Mouse (Mus musculus): ENCODE data around the gene Cd6. TPM values are rescaled to one million over a fixed set of nuclear protein-coding genes. Genes with fewer than 3 reads are reported as not detected.

Gene Cd6
- under 1 TPM; 0.20 to 0.23 TPM for total RNA-seq (2021)
- long read RNA-seq, experiment 1 = 0 reads
- long read RNA-seq, experiment 2, partial matches to known transcripts = 0 of 1 reads
- long read RNA-seq, experiment 2, other reads (novel, unspliced or antisense) = 0 of 1 reads

DNA sequence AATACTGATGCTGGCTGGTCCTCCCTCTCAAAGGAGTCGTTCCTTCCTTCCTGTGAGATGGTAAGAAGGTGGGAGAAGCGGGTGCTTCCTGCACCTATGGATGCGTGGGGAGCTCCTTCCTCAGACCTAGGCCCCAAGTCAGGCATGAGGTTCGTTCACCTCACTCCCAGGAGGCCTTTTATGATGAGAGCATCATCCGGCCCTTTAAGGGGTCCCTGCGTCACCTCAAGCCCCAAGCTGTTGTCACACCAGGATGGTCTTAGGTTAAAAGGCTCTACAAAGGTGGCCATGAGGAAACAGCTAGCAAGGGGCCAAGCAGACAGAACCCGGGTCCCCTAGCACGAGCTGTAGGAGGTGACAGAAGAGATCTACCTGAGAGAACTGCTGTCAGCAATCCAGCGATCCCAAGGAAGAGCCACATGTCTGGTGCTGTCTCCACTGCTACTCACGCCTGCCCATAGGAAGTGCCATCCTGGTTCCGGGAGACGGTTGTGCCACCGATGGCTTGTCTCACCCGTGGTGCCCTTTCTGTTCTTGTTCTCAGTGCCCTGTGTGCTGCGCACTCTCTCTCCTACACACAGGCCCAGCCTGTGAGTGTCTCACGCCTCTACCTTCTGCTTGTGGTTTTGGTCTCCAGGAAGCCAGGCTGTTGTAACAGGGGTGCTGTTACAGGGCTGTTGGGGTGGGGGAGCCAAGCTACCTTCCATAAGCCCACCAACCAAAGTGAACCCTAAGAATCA is at the start of gene Cd6:
Gene Cd6, minus strand, starts transcription at position 623 of the 740 bp plus-strand sequence.
- no peak for DNase-seq (ENCODE audit: low spot score in 2 of 2)

GRCm38 (mm10) chr19:10878201-10878837 is 48.5 kb upstream of the Cd6 start:
- DNase-seq (ENCODE audit: low spot score in 2 of 2) = no peak

DNA sequence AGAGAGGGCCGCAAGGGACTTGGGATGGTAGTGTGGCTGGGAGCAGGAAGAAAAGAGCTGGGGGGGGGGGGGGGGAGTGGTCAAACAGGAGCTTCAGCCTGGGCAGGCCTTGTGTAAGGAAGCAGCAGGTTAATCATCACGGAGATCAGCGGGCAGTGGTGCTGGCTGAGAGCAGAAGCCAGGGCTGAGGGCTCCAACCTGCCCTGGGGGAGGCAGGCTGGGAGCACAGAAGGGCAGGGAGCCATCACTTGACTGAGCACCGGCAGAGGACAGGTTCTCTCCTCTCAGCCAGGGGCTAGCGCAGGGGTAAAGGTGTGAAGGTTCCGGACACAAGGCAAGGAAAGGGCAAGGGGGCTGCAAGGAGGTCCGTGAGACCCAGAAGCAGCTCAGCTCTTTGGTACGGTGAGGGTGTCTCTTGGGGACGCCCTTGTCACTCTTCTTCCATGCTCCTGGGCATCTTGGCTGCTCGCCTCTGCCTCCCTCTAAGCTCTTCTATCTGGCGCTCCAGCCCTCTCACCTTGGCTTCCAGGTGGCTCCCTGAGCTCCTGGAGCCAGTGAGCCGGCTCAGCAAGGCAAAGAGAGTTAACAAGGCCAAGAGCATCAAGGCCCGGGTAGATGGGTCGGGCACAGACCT is 41.6 kb upstream of the Cd6 start:
- no peak for DNase-seq (ENCODE audit: low spot score in 2 of 2)

DNA sequence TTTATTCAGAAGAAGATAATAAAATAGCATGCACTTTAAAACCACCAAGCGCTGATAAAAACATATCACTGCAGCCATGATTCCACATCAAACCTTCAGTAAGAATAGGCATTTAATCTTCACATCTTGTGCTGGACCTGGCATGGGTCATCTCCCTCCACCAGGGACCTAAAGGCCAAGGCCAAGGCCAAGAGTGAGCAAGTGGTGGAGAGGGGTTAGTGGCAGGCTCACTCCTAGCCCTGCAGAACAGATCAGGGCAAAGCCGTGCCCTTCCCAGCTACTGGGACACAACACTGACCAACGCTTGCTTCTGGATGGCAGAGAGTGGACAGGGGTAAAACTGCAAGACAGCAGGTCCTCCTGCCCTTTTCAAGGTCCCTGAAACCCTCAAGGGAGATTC is 40.8 kb upstream of the Cd6 start:
- no peak for DNase-seq (ENCODE audit: low spot score in 2 of 2)

DNA sequence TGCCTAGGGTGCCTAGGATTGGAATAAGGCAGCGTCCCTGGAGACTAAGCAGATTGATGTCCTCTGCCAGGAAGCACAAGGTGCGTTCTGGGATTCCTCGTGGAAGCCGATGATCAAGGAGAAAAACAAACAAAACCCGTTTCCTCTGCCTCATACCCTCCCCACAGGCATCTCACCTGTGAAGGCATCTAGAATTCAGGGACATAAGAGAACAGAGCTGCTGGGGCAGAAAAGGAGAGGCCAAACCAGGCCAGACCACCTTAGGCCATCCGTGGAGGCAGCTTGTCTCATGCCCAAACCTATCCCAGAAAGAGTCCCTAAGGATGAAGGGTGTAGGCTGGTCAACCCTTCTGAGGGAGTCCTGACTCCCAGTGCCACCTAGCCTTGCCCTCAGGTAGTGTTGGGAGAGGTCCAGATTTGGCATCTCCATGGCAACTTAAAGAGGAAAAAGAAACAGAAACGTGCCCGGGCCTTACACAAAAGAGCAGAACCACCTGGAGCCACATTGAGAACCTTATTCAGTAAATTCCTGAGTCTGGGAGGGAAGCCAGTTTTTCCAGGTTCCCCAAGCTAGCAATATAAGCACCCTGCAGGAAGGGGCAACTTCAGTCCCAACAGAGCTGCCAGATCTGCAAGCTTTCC is 40.1 kb upstream of the Cd6 start, which contains the start of gene Tmem132a:
Gene Tmem132a, minus strand, starts transcription at position 55 of the 642 bp plus-strand sequence.
- DNase-seq (ENCODE audit: low spot score in 2 of 2) = no peak

GRCm38 (mm10) chr19:10869241-10869885 is 39.5 kb upstream of the Cd6 start:
- peak; percentile 48 to 55 for DNase-seq (ENCODE audit: low spot score in 2 of 2)

- no peak for DNase-seq (ENCODE audit: low spot score in 2 of 2)
These were observed 38.8 kb upstream of the Cd6 start for GRCm38 (mm10) chr19:10868623-10869141.

DNA sequence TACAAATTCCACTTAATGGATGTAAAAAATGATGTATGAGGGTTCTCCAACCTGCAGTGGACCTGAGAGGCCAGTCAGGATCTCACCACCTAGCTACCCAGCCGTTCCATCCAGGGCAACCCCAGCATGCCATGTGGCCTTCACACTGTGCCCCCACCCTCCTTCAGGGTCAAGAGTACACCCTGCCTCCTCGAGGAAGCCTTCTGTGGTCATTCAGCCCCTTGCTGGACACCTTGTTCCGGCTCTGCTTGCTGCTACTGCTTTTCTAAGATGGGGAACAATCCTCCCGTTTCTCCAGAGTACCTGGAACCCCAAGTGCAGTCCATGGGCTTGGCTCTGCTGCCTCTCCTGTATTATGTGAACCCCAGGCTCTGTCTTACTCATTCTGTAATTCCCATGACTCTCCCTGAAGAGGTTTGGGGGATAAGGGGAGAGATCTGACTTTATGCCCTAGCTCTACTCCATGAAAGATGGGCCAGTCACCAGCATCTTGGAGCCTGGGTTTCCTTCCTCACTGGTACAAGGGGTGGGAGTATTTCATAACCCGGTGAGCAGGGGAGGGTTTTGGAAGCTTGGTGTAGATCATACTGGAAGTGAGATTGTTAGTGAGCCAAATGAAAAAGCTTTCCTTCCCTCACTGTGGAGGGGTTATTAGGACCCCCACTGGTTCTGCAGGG is 38.2 kb upstream of the Cd6 start:
- DNase-seq (ENCODE audit: low spot score in 2 of 2) = no peak

DNA sequence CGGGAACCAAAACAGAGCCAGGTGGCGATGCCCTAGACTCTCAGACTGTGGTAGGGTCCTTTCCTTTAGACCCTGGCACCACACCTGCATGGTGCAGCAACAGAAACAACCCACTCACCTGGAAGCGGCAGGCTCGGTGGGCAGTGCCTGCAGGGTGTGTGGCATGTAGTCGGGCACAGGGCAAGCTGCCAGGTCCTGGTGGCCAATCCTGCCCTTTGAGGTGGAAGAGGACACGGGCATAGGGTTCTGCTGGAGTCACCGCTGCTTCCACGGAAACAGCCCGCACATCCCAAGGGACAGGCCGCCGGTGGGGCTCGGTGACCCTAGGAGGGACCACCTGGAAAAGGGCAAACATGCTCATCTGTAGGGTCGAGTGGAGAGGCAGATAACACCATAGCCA is 36.5 kb upstream of the Cd6 start:
- no peak for DNase-seq (ENCODE audit: low spot score in 2 of 2)

DNA sequence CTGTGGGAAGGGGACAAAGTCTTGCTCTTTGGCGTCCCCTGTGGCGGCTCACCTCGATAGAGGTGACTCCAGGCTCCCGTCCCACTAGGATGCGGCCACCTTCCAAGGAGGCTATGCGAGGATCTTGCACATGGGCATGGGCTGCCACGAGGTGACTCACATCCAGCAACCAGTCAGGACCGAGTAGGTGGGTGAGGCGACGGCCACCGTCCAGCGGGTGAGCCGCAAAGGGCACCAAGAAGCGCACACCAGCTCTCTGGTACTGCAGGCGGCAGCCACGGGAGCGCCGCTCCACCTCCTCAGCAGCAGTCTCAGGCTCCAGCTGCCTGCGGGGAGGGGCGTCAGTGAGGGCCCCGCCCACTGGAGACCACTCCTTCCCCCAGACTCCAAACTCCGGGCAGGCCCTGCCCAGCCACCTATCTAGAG is 30.2 kb upstream of the Cd6 start:
- no peak for DNase-seq (ENCODE audit: low spot score in 2 of 2)

DNA sequence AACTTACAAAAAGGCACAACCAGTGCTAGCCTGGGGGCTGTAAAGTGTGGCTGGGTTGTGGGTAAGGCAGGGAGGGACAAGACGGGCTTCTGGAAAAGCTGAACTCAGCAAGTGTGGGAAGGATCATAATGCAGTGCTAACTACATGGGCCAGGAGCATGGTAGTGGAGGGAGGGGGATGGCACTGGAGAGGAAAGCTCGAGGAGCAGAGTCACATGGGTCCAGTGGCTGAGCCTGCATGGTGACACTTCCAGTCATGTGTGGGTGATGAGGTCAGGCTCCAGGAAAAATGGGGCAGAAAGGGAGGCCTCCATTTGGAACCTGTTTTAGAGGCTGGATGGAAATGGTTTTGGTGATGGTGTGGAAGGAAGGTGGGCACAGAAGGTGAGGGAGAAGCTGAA is 26.7 kb upstream of the Cd6 start:
- DNase-seq (ENCODE audit: low spot score in 2 of 2) = no peak

DNA sequence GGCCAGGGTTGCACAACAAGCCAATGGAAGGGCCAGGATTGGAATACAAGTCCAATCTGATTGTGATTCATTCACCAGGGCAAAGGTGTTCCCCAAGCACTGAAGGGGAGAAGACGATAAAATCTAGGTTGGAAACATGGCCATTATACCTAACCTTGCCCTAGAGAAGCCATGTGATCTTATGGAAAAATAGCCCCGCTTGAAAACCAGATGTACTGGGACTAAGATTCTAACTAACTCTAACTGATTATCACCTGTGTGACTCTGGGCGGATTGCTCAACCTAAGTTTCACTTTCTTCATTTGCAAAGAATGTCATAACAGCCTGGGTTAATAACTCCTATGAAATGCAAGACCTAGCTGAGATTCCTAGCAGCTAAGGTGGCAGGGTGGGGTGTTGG is 25.6 kb upstream of the Cd6 start:
- DNase-seq (ENCODE audit: low spot score in 2 of 2) = no peak

GRCm38 (mm10) chr19:10847311-10848087 is 17.6 kb upstream of the Cd6 start:
- DNase-seq (ENCODE audit: low spot score in 2 of 2) = peak in 1 of 2 experiments; percentile 37

- DNase-seq (ENCODE audit: low spot score in 2 of 2) = no peak
These were observed 16.3 kb upstream of the Cd6 start for GRCm38 (mm10) chr19:10846150-10846549.

- DNase-seq (ENCODE audit: low spot score in 2 of 2) = no peak
These were observed 15.6 kb upstream of the Cd6 start for GRCm38 (mm10) chr19:10845454-10845853.

DNA sequence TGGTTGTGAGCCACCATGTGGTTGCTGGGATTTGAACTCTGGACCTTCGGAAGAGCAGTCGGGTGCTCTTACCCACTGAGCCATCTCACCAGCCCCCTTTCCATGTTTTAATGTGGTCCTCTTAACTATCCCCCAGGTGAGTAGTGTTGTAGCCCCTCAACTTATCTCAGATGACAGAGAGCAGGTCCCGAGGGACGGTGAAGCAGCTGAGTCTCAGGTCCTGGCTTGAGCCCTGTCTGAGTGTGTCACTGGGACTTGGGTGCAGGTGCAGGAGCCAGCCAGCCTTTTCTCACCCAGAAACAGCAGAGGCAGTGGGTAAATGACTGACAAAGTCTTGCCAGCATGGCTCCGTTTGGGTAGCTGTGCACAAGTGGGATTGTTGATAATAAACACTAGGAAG is 14.3 kb upstream of the Cd6 start:
- DNase-seq (ENCODE audit: low spot score in 2 of 2) = no peak

GRCm38 (mm10) chr19:10842914-10843313 is 13.1 kb upstream of the Cd6 start:
- DNase-seq (ENCODE audit: low spot score in 2 of 2) = no peak

DNA sequence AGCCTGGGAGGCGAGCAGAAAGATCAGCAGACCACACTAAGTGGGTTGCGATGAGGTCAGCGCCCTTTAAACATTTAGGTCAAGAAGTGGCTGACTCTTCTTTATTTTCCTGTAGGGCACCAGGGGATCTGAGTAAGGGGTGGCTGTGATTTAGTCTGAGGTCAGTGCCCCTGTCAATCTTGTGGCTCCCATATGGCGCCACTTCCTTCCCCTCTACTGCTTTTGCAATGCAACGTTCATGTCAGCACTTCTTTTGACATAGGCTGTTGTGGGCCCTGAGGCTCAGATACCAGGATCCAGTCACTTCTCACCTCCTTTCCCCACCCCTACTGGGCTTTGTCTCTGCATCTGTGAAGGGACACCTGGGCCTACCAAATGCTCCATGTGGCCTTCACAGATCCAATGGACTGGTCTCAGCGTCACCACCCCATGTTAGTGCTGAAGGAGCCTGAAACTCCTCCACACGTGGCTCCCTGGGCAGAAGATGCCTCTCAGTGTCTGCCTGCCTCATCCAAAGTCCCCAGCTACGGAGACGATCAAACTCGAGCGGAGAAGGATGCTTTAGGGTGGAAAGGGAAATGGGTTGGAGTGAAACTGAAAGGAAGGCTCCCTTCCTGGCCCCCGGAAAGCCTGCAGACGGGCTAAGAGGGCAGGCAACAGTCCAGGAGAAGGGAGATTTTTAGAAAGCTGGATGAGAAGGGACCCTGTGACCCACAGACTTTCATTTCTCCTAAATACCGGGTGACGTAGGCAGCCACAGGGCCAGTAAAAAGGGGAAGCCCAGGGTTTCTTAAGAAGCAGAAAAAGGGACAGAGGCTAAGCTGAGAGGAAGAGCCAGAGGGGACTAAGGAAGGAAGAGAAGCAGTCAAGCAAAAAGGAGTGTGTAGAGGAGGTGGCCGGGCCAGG is 12.1 kb upstream of the Cd6 start:
- no peak for DNase-seq (ENCODE audit: low spot score in 2 of 2)

Measured in adrenal gland, postnatal 4 days (tissue).